ENCODE assay signal across 8 mouse cellular contexts in genomic region chr6:100437980-100438379, GRCm38 (mm10).
A peak's percentile ranks its signal among the peaks of the same experiment; 100 is the strongest.
DNase-seq lines count a peak whose midpoint lies in the region; ATAC-seq and TF ChIP-seq lines count a peak whose summit lies in the region.

No protein-coding gene starts in this region.

- no peaks in the 10 kb centered on the region for H3K79me2 ChIP-seq in myocyte (ENCODE audit: control insufficient read depth, insufficient read depth)

- 37% methylated on average over 5 of the region's 5 CpGs for WGBS in heart, embryonic 15.5 days
- WGBS in embryonic facial prominence, embryonic 14.5 days: 30% methylated on average over 5 of the region's 5 CpGs
- 56% methylated on average over 5 of the region's 5 CpGs for WGBS in intestine, postnatal 0 days

- no peaks in the 10 kb centered on the region for H3K9me3 ChIP-seq in heart, embryonic 15.5 days (replicated peaks)
- no peaks in the 10 kb centered on the region for H3K9me3 ChIP-seq in embryonic facial prominence, embryonic 14.5 days (ENCODE audit: control insufficient read depth, low read length)
- H3K9me3 ChIP-seq in intestine, postnatal 0 days (ENCODE audit: control insufficient read depth): no peaks in the 10 kb centered on the region

- no peak overlapping the region for H3K4me3 ChIP-seq in heart, embryonic 15.5 days
- H3K4me3 ChIP-seq in embryonic facial prominence, embryonic 14.5 days (ENCODE audit: low read depth, low read length): no peak overlapping the region
- H3K4me3 ChIP-seq in intestine, postnatal 0 days (ENCODE audit: low read depth, low read length): no peak overlapping the region
- no peak overlapping the region for H3K4me3 ChIP-seq in myocyte

- H3K4me1 ChIP-seq in heart, embryonic 15.5 days (replicated peaks): peaks cover 11% of the 10 kb centered on the region
- peaks cover 10% of the 10 kb centered on the region for H3K4me1 ChIP-seq in embryonic facial prominence, embryonic 14.5 days (ENCODE audit: control insufficient read depth, insufficient read depth, low read length)
- H3K4me1 ChIP-seq in intestine, postnatal 0 days (replicated peaks; ENCODE audit: control insufficient read depth, insufficient read depth, low read length): no peaks in the 10 kb centered on the region

- no peak for TF ChIP-seq POLR2A in myocyte (IDR thresholded peaks at IDR 0.05; ENCODE audit: insufficient read length, low read depth)

- no peaks in the 10 kb centered on the region for H3K36me3 ChIP-seq in heart, embryonic 15.5 days
- no peaks in the 10 kb centered on the region for H3K36me3 ChIP-seq in embryonic facial prominence, embryonic 14.5 days (ENCODE audit: control insufficient read depth, insufficient read depth, low read length)
- no peaks in the 10 kb centered on the region for H3K36me3 ChIP-seq in intestine, postnatal 0 days (ENCODE audit: control insufficient read depth, insufficient read depth)
- no peaks in the 10 kb centered on the region for H3K36me3 ChIP-seq in myocyte (ENCODE audit: control insufficient read depth, insufficient read depth)

- no peak overlapping the region for H3K9ac ChIP-seq in heart, embryonic 15.5 days
- no peak overlapping the region for H3K9ac ChIP-seq in embryonic facial prominence, embryonic 14.5 days (ENCODE audit: low read depth, low read length)
- H3K9ac ChIP-seq in intestine, postnatal 0 days (ENCODE audit: low read depth, low read length): no peak overlapping the region

- no peak for TF ChIP-seq CTCF in intestine, postnatal 0 days (IDR thresholded peaks at IDR 0.05; ENCODE audit: low read depth)

- no peak for ATAC-seq in heart, embryonic 15.5 days (replicated peaks; ENCODE audit: insufficient number of reproducible peaks, insufficient read depth, low FRiP score, low read depth)
- ATAC-seq in embryonic facial prominence, embryonic 14.5 days (ENCODE audit: low read depth): no peak
- ATAC-seq in intestine, postnatal 0 days: no peak

- no peak overlapping the region for H3ac ChIP-seq in myocyte (ENCODE audit: control insufficient read depth, insufficient read length)

- H3K27ac ChIP-seq in heart, embryonic 15.5 days: no peak overlapping the region
- H3K27ac ChIP-seq in embryonic facial prominence, embryonic 14.5 days (replicated peaks; ENCODE audit: low read depth, low read length): no peak overlapping the region
- H3K27ac ChIP-seq in intestine, postnatal 0 days (ENCODE audit: low read depth, low read length): no peak overlapping the region

- peaks cover 49% of the 10 kb centered on the region for H3K27me3 ChIP-seq in heart, embryonic 15.5 days
- H3K27me3 ChIP-seq in embryonic facial prominence, embryonic 14.5 days (replicated peaks; ENCODE audit: control insufficient read depth, insufficient read depth, low read length): 0 out of 2 replicates have a peak, but pooled peaks cover 10% of the 10 kb centered on the region
- H3K27me3 ChIP-seq in intestine, postnatal 0 days (replicated peaks; ENCODE audit: control insufficient read depth, insufficient read depth, low read length): no peaks in the 10 kb centered on the region
- no peaks in the 10 kb centered on the region for H3K27me3 ChIP-seq in myocyte (ENCODE audit: control insufficient read depth, insufficient read depth, insufficient read length)

- DNase-seq in heart, adult 18-20 months: no peak
- DNase-seq in embryonic facial prominence, embryonic 14.5 days (ENCODE audit: low spot score): no peak
- no peak for DNase-seq in T-cell, adult 2 months (ENCODE audit: low spot score)
- no peak for DNase-seq in cerebellum, adult 8-10 months
- DNase-seq in gastrocnemius, adult 18-20 months (ENCODE audit: low spot score): no peak

- H3K4me2 ChIP-seq in heart, embryonic 15.5 days: peak overlapping the region; percentile 59
- peak overlapping the region; percentile 58 for H3K4me2 ChIP-seq in embryonic facial prominence, embryonic 14.5 days (ENCODE audit: low read depth, low read length)
- H3K4me2 ChIP-seq in intestine, postnatal 0 days (replicated peaks; ENCODE audit: low read depth): peak overlapping the region; percentile 33
- peak overlapping the region; percentile 64 for H3K4me2 ChIP-seq in myocyte (ENCODE audit: low read depth)

TF ChIP-seq in myocyte, 11 proteins besides CTCF, POLR2A, EP300 and RAD21:
- TF ChIP-seq E2F4 (IDR thresholded peaks at IDR 0.05; ENCODE audit: insufficient read depth): no peak
- no peak for TF ChIP-seq MAX (IDR thresholded peaks at IDR 0.05; ENCODE audit: low read depth)
- no peak for TF ChIP-seq SRF (IDR thresholded peaks at IDR 0.05; ENCODE audit: control insufficient read depth, insufficient read length, low read depth)
- no peak for TF ChIP-seq MYOD1 (IDR thresholded peaks at IDR 0.05; ENCODE audit: control insufficient read depth in 1 of 3, insufficient read length in 2 of 3, low read depth in 2 of 3)
- no peak for TF ChIP-seq TCF3 (IDR thresholded peaks at IDR 0.05; ENCODE audit: insufficient read length, low read depth)
- TF ChIP-seq CEBPB (IDR thresholded peaks at IDR 0.05; ENCODE audit: insufficient read depth, poor library complexity, severe bottlenecking): no peak
- no peak for TF ChIP-seq POLR2AphosphoS2 (IDR thresholded peaks at IDR 0.05; ENCODE audit: insufficient read length, low read depth)
- no peak for TF ChIP-seq TCF12 (IDR thresholded peaks at IDR 0.05; ENCODE audit: insufficient read depth, poor library complexity, severe bottlenecking)
- TF ChIP-seq USF1 (IDR thresholded peaks at IDR 0.05; ENCODE audit: low read depth): no peak
- no peak for TF ChIP-seq MYOG (IDR thresholded peaks at IDR 0.05; ENCODE audit: control insufficient read depth in 1 of 3, insufficient read depth in 1 of 3, insufficient read length in 2 of 3, low read depth in 2 of 3)
- no peak for TF ChIP-seq REST (IDR thresholded peaks at IDR 0.05; ENCODE audit: insufficient read depth, insufficient read length)
